Mouse (Mus musculus) MEL (cell line): ENCODE results near the gene Fcmr. TPM values are rescaled to one million over a fixed set of nuclear protein-coding genes. Genes with fewer than 3 reads are reported as not detected.

Experiments used
- DNase-seq: peaks from one replicate; pipeline ENCODE4 v3.0.0; 2011; ENCODE audit warnings: low read depth, low spot score
- H3K27ac ChIP-seq: 2 replicates; pipeline ENCODE4 v1.5.1; 2012; ENCODE audit warnings: low read depth, mild to moderate bottlenecking, control low read depth, low read length, moderate library complexity; ENCODE audit not compliant: control insufficient read depth
- H3K27me3 ChIP-seq, 2 experiments: fragments of 150-350 bp in 1 of 2; sonication (generic) in 1 of 2; 2 replicates each; pipeline ENCODE4 v1.6.1; 2012; ENCODE audit warnings: low read length in 2 of 2, mild to moderate bottlenecking in 2 of 2, improper control_type of control experiment in 1 of 2, moderate library complexity in 1 of 2; ENCODE audit not compliant: insufficient read depth in 2 of 2, control insufficient read depth in 1 of 2
- H3K36me3 ChIP-seq, 2 experiments: 2 replicates each; pipeline ENCODE4 v1.6.1; 2012 to 2014; ENCODE audit warnings: low read length in 2 of 2, improper control_type of control experiment in 1 of 2, inconsistent platforms in 1 of 2, mild to moderate bottlenecking in 1 of 2; ENCODE audit not compliant: insufficient read depth in 2 of 2, control insufficient read depth in 1 of 2
- H3K4me1 ChIP-seq, 2 experiments: fragments of 150-350 bp in 1 of 2; sonication (generic) in 1 of 2; 2 replicates each; pipeline ENCODE4 v1.6.1; 2012; ENCODE audit warnings: low read length in 2 of 2, improper control_type of control experiment in 1 of 2, mild to moderate bottlenecking in 1 of 2; ENCODE audit not compliant: insufficient read depth in 2 of 2, control insufficient read depth in 1 of 2
- H3K4me3 ChIP-seq, 2 experiments: fragments of 150-350 bp in 1 of 2; sonication (generic) in 1 of 2; 2 replicates each; pipeline ENCODE4 v1.5.1; 2012; ENCODE audit warnings: low read depth in 2 of 2, low read length in 2 of 2, mild to moderate bottlenecking in 2 of 2, moderate library complexity in 2 of 2, control low read depth in 1 of 2, improper control_type of control experiment in 1 of 2; ENCODE audit not compliant: control insufficient read depth in 1 of 2, insufficient read depth in 1 of 2
- H3K79me2 ChIP-seq: 2 replicates; pipeline ENCODE4 v1.6.1; 2012; ENCODE audit warnings: mild to moderate bottlenecking, low read length, moderate library complexity; ENCODE audit not compliant: control insufficient read depth, poor library complexity, insufficient read depth
- H3K9ac ChIP-seq: 2 replicates; pipeline ENCODE4 v1.6.1; 2012; ENCODE audit warnings: low read depth, mild to moderate bottlenecking, control low read depth, low read length, moderate library complexity; ENCODE audit not compliant: control insufficient read depth, poor library complexity, severe bottlenecking
- H3K9me3 ChIP-seq: fragments of 150-350 bp; sonication (generic); replicated peaks from 2 replicates; pipeline ENCODE4 v1.6.1; 2012; ENCODE audit warnings: mild to moderate bottlenecking, low read length, improper control_type of control experiment, moderate library complexity; ENCODE audit not compliant: insufficient read depth
- E2F4 ChIP-seq: IDR thresholded peaks from 2 replicates; pipeline ENCODE4 v1.6.1; 2011; ENCODE audit warnings: low read depth, low read length, improper control_type of control experiment, borderline replicate concordance
- ELF1 ChIP-seq: IDR thresholded peaks from 2 replicates; pipeline ENCODE4 v1.6.1; 2014; ENCODE audit warnings: low read depth, mild to moderate bottlenecking, inconsistent platforms, low read length, improper control_type of control experiment, moderate library complexity
- HCFC1 ChIP-seq: IDR thresholded peaks from 2 replicates; pipeline ENCODE4 v1.6.1; 2012; ENCODE audit warnings: low read depth, mild to moderate bottlenecking, inconsistent platforms, low read length, improper control_type of control experiment, moderate library complexity
- MAFK ChIP-seq: IDR thresholded peaks from 2 replicates; pipeline ENCODE4 v1.6.1; 2011; ENCODE audit warnings: low read depth, mild to moderate bottlenecking, low read length, improper control_type of control experiment, borderline replicate concordance
- MEF2A ChIP-seq: IDR thresholded peaks from 2 replicates; pipeline ENCODE4 v1.6.1; 2014; ENCODE audit warnings: low read depth, mild to moderate bottlenecking, inconsistent platforms, low read length, improper control_type of control experiment; ENCODE audit not compliant: poor library complexity, insufficient replicate concordance, severe bottlenecking; ENCODE audit errors: extremely low read depth
- NRF1 ChIP-seq: IDR thresholded peaks from 2 replicates; pipeline ENCODE4 v1.6.1; 2014; ENCODE audit warnings: low read depth, mild to moderate bottlenecking, inconsistent platforms, low read length, improper control_type of control experiment, moderate library complexity; ENCODE audit not compliant: poor library complexity, insufficient read depth, severe bottlenecking
- POLR2AphosphoS2 ChIP-seq: IDR thresholded peaks from 2 replicates; pipeline ENCODE4 v1.6.1; 2011; ENCODE audit warnings: low read length, improper control_type of control experiment
- POLR2AphosphoS5 ChIP-seq: IDR thresholded peaks from 2 replicates; pipeline ENCODE4 v1.6.1; 2012; ENCODE audit warnings: low read depth, borderline replicate concordance, mild to moderate bottlenecking, inconsistent platforms, low read length, moderate library complexity, mixed read lengths
- RAD21 ChIP-seq: IDR thresholded peaks from 2 replicates; pipeline ENCODE4 v1.6.1; 2011; ENCODE audit warnings: mild to moderate bottlenecking, low read depth, low read length, improper control_type of control experiment
- RCOR1 ChIP-seq: IDR thresholded peaks from 2 replicates; pipeline ENCODE4 v1.6.1; 2012; ENCODE audit warnings: low read depth, mild to moderate bottlenecking, inconsistent platforms, low read length, improper control_type of control experiment
- SMC3 ChIP-seq: IDR thresholded peaks from 2 replicates; pipeline ENCODE4 v1.6.1; 2011; ENCODE audit warnings: low read depth, low read length, improper control_type of control experiment
- UBTF ChIP-seq: IDR thresholded peaks from 2 replicates; pipeline ENCODE4 v1.6.1; 2012; ENCODE audit warnings: low read depth, mild to moderate bottlenecking, inconsistent platforms, low read length, improper control_type of control experiment, moderate library complexity, borderline replicate concordance; ENCODE audit not compliant: insufficient read depth
- USF1 ChIP-seq: IDR thresholded peaks from 2 replicates; pipeline ENCODE4 v1.6.1; 2014; ENCODE audit warnings: low read depth, mild to moderate bottlenecking, inconsistent platforms, low read length, improper control_type of control experiment, moderate library complexity
- USF2 ChIP-seq, 2 experiments: IDR thresholded peaks; 2 replicates each; pipeline ENCODE4 v1.6.1; 2011 to 2012; ENCODE audit warnings: improper control_type of control experiment in 2 of 2, low read length in 2 of 2, borderline replicate concordance in 1 of 2, inconsistent platforms in 1 of 2, low read depth in 1 of 2, mild to moderate bottlenecking in 1 of 2; ENCODE audit not compliant: insufficient read depth in 1 of 2
- polyA plus RNA-seq, 2 experiments: library from polyadenylated mRNA; stranded (reverse) in 1 of 2; unstranded in 1 of 2; fragments of >175 nt in 1 of 2; fragments of >200 nt in 1 of 2; gene quantifications; 2 replicates each; pipeline versions ENCODE4 v1.2.1 to v1.2.4; 2012; ENCODE audit warnings: low replicate concordance in 2 of 2, low read depth in 1 of 2; ENCODE audit not compliant: insufficient read length in 2 of 2, insufficient read depth in 1 of 2, missing spikeins in 1 of 2
- total RNA-seq: library from RNA; depleted of rRNA; stranded (reverse); fragments of 300-350 nt; gene quantifications from 2 replicates; pipeline ENCODE4 v1.2.3, GENCODE M21; 2012

Fcmr gene
- total and polyA plus RNA-seq, 3 experiments: not detected

DNA sequence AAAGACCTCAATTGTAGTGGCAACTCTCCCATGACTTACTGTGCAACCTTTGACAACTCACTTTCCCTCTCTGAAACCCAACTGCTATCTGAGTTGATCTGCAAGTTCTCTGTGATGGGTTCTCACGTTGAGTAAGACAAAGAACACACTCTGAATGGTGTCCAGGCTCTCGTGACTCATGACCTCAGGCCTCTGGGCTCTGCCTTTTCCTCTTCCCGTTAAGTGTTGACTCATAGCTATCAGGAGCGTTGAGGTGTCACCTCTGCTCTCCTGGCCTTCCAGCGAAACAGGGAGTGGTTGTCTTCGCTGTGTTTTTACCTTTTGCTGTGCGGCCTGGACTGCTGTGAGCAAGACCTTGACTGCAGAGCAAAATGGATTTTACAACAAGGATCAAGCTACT lies 37.0 kb downstream of the Fcmr start:
- H3K27me3 ChIP-seq: peaks cover 0 to 2% of the 10 kb centered on the region in 2 experiments; a peak in 1 of 4 replicates
- no peaks in the 10 kb centered on the region for H3K79me2 ChIP-seq
- no peak for DNase-seq
- H3K27ac ChIP-seq: no peak overlapping the region
- no peaks in the 10 kb centered on the region for H3K4me1 ChIP-seq
- TF ChIP-seq RAD21 (no peak), USF1 (no peak), NRF1 (no peak), POLR2AphosphoS5 (no peak), SMC3 (no peak), MEF2A (no peak)
- no peak overlapping the region for H3K9ac ChIP-seq
- no peak overlapping the region for H3K4me3 ChIP-seq
- no peaks in the 10 kb centered on the region for H3K36me3 ChIP-seq
- H3K9me3 ChIP-seq: no peaks in the 10 kb centered on the region

DNA sequence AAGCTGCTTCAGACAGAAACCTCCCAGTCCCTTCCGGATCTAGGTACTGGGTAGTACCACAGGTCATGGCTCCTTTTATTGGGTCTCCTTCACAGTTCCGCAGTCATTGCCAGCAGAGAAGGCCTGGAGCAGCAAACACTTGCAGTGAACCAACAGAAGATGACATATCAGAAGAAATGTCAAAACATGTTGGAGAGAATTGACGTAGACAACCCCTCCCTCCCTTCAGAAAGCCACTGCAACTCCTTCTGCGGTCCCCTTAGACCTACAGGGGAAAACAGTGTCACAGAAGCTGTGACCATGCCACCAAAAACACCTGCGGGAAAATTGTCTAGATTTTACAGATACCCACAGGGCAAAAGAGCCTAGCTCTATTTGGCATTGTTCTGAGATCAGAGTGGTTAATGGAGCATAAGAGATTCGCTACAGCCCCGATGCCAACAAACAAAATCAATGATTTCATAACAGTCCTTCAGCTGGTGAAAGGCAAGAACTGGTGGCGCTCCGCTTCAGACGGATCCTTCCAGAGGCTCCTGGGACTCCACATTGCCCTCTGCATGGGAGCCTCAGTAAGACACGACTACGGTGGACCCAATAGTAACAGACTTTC lies 46.0 kb downstream of the Fcmr start, which contains the start of gene Il20:
Gene Il20 (minus strand): TSS at position 51 of the 610 bp plus-strand sequence.
- Histone ChIP-seq H3K9me3 (no peaks in the 10 kb centered on the region), H3K4me3 (no peak within 1 kb of the TSS), H3K36me3 (no peaks in the 10 kb centered on the region)
- no peak for DNase-seq
- no peak for TF ChIP-seq RCOR1
- no peak for TF ChIP-seq HCFC1
- no peak for TF ChIP-seq UBTF
- no peak for TF ChIP-seq POLR2AphosphoS2
- no peak for TF ChIP-seq ELF1
- TF ChIP-seq E2F4: no peak
- TF ChIP-seq NRF1: no peak
- TF ChIP-seq MEF2A: no peak
- TF ChIP-seq MAFK: no peak
- no peak for TF ChIP-seq USF2 (IDR thresholded peaks at IDR 0.05; ENCODE audit: borderline replicate concordance in 1 of 2, insufficient read depth in 1 of 2, low read depth in 1 of 2, low read length in 2 of 2)
- TF ChIP-seq USF1: no peak
- TF ChIP-seq, all 39 proteins: peak for 0
- Histone ChIP-seq H3K79me2 (no peaks in the 10 kb centered on the region), H3K27me3 (peaks cover 0 to 2% of the 10 kb centered on the region in 2 experiments; a peak in 1 of 4 replicates), H3K9ac (no peak within 1 kb of the TSS), H3K27ac (no peak within 1 kb of the TSS), H3K4me1 (no peaks in the 10 kb centered on the region)
